Mouse (Mus musculus) c-Kit-positive CD71-negative TER-119-negative erythroid progenitor cells, embryonic 14.5 days (primary cell): Measurements from ENCODE around the gene Cbwd1.

Source experiments
- DNase-seq: peaks from one replicate; pipeline ENCODE4 v3.0.0-alpha.2; 2013; ENCODE audit warnings: low read depth

Cbwd1 gene

DNA sequence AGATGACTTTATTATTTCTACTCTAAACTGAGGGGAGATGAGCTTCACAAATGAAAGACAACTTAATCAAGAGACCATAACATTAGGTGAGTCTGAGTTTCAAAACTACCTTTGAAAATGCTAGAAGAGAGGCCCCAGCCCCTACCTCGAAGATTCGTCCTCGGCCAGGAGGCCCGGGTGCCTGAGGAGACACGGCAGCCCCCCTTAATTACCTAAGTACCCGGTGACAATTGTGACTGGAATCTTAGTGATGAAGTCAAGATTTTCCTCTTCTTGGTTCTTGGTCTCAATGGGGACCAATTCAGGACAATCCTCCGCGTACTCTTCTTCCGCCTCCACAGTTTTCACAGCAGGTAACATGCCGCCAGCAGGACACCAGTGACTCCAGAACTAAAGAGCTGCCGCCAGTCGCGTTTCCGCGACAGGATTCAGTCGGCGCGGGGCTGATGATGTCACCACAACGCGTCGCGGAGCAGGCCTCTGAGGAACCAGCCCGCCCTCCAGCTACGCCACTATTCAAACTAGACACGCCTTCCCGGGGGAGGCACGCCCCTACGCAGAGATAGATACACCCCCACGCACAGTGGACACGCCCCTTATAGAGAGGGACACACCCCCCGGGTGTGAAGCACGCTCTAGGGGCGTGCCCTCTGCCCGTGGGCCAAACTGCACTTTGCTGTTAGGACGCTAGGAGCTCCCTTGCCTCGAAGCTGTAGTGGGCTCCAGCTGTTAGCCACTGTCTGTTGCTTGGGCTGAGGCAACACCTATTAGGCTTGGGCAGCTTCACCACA, at the start of gene Cbwd1:
Cbwd1 (minus strand) TSS at position 439 of the 791 bp plus-strand sequence.
- peak; percentile 98 for DNase-seq

DNA sequence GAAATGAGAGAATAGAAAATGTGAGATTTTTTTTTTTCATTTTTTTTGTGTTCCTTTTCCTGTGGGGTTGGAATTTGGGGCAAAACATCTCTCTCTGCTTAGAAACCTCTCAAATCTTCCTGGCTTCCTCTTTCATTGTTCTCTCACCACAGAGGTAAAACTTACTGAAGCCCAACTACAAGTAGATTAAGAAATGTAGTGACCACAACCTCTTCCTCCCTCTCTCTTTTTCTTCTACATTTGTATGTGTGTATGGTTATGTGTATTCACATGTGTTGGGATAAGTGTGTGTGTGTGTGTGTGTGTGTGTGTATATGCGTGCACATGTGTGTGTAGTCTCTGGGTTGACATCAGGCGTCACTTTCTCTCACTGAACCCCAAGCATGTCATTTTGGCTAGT, 47.1 kb upstream of the Cbwd1 start:
- DNase-seq = no peak

DNA sequence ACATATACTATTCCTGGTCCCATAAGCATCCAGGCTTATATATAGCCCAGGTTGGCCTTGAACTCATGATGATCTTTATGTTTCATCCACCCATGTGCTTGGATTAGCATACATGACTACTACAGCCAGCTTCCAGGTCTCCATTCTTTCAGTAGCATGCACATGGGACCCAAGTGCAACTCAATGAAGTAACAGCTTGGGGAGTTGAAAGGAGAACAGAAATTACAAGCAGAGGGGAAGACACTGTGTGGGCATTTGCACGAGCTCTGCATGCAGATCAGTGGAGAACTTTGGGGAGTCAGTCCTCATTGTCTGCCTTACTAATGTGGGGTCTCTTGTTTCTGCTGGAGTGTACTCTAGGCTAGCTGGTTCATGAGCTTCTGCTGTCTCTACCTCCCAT, 45.3 kb upstream of the Cbwd1 start:
- DNase-seq = no peak

DNA sequence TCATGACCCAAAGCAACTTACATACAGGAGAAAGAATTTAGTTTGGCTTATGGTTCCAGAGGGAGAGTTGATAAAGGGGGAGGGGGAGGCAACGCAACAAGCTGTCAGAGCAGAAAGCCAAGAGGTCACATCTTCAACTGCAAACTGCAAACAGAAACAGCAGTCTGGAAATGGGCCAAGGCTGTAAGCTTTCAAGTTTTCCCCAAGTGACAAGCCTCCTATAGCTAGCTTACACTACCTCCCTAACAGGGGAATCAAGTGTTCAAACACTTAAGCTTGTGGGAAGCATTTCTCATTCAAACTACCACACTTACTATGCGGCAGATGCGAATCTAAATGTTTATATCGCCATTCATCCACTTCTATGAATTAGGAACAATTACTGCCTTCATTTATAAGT, 42.4 kb upstream of the Cbwd1 start:
- no peak for DNase-seq

DNA sequence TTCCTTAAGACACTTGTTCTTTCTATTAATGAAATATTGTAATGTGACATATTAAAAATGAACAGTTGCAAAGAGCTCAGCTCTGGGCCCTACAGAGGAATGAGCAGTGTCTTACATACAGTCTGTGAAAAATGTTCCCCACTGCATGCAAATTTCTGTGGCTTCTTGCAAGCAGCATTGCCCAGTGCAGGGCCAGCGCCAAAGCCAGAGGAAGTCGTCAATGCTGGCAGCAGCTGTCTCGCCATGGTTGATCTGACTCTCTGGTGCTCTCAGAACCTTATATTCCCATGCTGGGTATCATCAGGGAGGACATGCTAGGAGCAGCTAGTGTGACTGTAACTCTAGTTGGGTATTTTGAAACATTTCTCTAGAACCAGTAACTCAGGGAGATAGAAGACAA, 41.4 kb upstream of the Cbwd1 start:
- no peak for DNase-seq

DNA sequence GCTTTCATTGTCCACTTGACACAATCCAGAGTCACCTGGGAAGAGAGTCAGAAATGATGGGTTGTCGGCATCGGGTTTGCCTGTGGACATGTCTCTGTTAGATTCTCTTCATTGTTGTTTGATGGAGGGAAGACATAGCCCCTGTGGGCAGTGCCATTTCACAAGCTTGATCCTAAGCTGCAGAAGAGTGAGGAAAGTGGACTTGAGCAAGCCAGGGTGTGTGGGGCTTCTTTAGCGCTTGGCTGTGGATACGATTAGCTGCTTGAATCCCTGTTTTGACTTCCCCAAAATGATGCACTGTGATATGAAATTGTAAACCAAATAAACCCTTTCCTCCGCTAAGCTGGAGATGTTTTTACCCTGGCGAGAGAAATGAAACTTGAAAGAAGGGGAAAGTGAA, 40.6 kb upstream of the Cbwd1 start:
- no peak for DNase-seq

DNA sequence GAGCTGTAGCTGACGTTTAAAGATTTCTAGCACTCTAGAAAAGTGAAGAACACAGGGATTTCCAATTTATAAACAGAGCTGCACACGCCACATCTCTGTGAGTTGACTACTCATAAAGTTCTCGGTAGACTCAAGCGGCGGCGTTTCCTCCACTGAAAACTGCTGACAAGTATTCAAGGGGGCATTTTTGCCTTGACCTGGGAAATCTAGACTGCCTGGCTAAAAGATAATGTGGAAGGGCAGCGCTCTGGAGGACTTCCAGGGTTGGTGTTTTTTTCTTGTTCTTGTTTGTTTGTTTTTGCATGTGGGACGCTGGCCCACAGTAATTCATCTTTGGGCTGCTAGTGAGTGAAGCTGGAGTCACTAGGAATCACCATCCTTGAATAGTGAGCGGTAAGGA, 38.7 kb upstream of the Cbwd1 start:
- no peak for DNase-seq

DNA sequence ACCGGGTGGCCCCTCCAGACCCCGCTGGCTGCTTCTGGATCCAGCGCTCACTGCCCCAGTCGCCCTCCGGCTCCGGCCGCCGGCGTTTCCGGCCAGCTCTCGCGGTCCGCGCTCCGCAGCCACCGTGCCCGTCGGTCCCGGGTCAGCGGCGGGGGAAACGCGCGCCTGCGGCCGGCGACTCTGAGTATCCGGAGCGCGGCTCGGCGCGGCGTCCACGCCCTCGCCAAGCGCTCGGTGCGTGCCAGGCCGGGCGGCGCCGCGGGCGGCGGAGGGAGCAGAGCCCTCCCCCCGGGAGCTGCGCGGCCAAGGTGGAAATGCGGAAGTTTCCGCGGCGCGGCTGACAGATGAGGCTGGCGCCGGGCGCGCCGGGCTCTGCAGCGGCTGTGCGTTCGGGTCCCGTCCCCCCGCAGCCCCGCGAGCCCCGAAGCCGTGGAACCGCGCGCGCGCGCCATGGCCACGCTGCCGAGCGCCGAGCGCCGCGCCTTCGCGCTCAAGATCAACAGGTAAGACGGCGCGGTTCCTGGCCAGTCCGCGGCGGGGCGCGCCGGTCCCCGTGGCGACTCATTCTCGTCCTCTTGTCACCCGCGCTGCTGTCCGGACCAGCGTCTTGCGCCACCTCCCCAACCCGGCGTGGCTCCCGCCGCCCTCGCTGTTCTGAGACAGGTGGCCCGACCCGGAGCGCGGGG, 37.9 kb upstream of the Cbwd1 start, which contains the start of gene Dock8:
Dock8 (plus strand) TSS at position 334 of the 686 bp plus-strand sequence.
- peak; percentile 52 for DNase-seq

DNA sequence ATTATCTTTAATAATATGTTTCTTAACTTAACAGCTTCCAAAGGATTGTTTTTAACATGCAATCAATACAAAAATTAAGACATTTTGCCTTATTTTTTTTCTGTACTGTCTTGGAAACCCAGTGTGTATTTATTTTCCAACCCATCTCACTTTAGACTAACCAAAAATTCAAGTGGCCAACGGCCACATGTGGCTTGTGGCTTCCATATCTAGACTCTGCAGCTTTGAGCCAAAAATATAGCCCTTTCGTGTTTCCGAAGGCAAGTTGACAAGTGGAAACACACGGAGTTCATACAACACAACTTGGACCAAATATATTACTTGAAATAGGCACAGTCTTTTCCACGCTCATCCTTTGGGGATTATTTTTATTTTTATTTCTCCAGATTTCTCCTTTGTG, 37.2 kb upstream of the Cbwd1 start:
- peak; percentile 43 for DNase-seq

DNA sequence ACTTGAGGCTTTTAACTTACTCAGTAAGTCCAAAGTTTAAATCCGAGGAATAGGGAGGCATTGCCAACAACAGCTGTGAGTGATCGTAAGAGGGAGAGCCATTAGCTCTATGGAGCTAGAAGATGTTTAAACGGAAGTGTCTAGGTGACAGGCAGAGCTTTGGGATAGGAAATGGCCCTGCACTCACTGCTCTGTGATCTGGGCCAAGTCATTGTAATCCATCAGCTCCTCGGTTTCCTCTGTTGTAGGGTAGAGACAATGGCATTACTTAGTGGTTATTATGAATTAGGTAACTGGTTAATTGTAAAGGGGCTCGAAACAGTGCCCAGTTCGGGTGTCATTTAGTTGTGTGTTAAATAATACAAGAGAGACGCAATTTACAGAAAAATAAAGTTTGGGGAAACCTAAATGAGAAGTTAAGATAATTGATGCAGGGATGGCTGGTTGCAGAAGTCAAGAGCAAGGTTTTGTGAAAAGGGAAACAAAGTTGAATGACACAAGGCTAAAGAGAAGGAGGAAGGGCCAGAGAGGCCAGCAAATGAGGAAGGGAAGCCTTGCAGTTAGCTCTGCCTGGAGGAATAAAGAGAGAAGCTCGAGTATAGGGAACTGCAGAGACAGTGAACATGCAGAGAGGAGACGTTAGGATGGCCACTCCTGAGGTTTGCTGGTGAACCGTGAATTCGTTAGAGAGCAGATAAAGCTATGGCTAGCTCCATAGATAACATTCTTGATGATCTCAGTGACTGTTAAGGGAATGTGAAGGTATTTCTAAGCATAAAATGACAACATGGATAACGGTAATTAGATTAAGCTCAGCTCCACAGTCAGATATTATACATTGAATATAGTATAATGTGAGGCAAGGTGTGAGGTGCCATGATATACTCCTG, 35.6 kb upstream of the Cbwd1 start:
- DNase-seq = no peak

DNA sequence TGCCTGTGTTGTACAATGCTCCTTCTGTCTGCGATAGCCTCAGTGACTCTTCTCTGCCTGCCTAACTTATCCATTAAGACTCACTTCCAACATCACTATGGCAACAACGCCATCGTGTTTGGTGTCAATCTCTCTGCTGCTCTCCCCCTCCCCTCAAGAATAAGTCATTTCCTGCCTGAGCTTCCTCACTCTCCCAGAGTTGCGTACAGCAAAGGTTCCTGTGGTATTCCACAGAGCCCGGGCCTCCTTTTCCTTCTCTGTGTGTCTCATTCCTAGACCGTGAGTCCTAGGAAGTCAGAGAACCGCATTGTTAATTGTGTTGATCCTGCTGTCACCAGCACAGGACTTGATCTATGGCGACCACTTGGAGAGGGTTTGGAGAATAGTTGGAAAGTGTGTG, 33.5 kb upstream of the Cbwd1 start:
- DNase-seq = no peak

DNA sequence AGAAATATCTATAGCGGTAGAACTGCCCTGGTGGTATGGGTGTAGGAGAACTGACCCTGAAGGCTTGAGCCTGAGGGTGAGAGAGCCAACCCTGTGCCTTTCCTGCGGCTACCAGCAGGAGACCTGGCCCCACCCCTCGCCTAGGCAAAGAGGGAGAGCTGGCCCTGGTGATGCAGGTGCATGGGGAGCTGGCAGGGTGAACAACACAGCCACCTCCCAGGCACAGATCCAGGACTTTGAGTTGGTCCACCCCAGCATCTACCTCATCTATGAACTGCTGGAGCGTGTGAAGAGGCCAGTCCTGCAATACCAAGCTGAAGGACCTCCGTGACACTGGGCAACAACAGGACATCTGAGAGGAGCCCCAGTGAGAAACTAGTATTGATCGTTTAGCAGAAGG, 32.1 kb upstream of the Cbwd1 start:
- DNase-seq = no peak

DNA sequence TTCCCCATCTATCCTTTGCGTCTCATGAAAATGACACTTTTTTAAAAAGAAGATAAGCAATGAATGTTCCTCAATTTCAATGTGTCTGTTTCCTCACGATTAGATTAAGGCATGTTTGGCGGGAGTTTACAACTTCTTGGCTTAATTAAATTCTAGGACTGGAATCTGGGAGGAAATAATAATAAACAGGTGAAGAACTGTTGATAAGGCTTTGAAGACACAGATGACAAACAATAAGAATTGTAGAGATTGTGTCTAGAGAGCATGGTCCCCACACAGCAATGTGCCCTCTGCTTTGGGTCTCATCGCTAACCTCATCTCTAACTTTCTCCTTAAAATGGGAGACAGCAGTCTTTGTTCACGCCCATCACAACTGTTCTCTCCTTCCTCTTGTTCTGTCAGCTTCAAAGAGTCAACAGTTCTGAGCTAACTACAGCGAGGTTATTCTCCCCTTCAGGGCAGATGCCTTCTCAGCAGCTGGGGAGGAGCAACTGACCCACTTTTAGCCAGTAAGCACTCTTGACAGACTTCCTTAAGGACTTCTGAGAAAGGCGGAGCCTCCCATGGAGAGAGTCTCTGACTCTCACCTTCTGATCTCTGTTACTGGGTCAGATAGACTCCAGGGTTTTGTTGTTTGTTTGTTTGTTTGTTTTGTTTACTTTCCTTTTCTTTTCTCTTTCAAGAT, 28.9 kb upstream of the Cbwd1 start:
- DNase-seq = no peak

DNA sequence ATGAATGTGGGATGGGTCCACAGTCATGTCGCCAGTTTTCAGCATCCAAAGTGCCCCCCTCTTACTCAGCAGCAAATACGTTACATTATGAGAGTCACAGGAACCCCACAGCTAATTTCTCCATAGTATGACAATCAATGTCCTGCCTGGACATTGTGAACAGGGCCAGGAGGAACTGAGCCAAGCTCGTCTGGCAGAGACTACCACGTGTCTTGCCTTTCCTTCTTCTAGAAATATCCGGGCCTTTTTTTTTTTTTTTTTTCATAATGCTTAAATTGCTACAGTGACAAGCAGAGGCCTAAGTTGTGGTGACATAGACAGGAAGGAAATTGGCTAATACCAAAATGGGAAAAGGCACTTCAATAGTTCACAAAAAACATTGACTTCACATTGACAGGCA, 27.4 kb upstream of the Cbwd1 start:
- DNase-seq = no peak

DNA sequence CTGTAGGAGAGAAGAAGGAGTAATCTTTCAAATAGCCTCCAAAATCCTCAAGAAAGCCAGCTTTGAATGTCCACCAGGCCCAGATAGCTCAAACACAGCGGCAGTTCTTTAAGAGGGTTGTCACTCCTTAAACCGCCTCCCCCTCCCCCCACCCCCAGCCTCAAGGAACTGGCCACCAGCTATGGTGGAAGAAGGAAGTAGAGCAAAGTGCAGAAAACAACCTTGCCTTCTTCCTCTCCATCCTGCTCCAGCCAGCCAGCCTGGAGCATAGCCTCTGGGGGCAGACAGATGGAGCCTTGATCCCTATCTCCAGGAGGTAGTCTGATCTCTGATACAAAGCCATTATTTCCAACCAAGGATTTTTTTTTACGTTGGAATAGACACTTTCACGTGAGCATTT, 25.9 kb upstream of the Cbwd1 start:
- no peak for DNase-seq

DNA sequence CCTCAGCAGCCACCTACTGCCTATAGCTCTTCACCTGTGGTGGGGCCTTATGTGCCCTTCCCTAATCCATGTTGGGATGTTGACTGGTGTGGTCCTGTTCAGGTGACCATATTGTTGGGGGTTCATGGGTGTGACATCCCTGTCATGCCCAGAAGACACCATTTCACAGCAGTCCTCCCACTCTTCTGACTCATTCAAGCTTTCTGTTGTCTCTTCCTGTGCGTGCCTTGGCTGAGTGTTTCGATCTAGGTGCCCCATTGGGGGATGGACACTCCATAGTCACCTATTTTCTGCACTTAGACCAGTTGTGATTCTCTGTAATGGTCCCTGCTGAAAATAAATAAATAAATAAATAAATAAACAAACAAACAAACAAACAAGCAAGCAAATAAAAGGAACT, 23.6 kb upstream of the Cbwd1 start:
- DNase-seq = no peak

DNA sequence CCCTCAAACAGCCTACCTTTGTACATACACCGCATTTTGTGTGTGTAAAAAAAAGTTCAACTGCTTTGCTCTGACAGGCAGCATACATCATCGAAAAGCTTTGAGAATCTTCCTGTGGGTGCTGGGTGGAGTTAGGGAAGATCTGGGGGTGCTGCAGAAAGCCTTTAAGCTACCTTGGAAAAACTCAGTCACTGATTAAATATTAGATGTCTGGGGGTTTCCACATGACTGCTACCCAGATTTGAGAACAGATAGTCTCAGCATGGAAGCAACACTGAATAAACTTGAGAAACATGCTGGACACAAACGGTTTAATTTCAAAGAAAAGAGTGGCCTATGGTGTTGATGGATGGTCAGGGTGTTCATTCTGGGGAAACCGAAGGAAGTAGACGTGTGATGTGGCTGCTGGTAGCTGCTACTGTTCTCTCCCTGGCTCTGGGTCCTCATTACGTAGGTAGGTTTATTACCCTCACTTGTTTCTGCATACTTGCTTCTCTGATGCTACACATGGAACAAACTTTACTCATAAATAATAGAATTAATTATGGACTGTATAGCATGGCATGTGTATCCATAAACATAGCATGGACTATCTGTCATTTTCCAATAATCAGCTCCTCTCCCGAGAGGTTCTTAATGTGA, 22.6 kb upstream of the Cbwd1 start:
- DNase-seq = no peak

DNA sequence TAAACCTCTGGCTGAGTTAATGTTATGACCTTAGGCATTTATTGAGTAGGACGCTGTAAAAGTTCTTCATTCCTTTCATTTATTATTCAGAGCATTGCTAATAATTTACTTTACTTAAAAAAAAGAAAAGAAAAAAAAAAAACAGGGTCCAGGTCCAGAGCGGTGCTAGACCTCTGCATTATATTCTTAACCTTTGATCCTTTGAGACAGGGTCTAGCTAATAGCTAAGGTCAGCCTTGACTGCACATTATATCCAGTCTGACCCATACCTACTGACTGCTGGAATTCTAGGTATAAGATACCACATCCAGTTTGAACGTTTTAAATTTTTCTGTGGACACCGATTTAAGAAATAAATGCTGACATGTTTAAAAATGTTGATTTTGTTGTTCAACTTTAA, 21.6 kb upstream of the Cbwd1 start:
- no peak for DNase-seq

DNA sequence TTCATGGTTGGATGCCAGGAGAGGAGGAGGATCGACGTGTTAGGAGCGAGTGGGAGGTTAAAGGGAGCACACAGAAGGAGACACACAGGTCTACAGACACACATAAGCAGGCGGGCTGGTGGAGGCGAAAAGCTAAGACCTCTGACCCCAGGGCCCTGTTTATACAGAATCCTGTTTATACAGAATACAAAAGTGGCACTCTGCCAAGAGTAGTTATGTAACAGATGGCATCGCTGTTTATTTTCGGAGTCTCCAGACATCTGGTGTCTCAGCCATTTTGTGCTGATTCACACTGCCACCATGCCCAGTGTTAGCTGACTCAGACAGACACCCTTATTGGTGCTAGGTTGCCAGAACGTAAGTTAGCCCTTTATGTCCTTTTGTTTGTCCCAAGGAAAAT, 19.9 kb upstream of the Cbwd1 start:
- DNase-seq = no peak

DNA sequence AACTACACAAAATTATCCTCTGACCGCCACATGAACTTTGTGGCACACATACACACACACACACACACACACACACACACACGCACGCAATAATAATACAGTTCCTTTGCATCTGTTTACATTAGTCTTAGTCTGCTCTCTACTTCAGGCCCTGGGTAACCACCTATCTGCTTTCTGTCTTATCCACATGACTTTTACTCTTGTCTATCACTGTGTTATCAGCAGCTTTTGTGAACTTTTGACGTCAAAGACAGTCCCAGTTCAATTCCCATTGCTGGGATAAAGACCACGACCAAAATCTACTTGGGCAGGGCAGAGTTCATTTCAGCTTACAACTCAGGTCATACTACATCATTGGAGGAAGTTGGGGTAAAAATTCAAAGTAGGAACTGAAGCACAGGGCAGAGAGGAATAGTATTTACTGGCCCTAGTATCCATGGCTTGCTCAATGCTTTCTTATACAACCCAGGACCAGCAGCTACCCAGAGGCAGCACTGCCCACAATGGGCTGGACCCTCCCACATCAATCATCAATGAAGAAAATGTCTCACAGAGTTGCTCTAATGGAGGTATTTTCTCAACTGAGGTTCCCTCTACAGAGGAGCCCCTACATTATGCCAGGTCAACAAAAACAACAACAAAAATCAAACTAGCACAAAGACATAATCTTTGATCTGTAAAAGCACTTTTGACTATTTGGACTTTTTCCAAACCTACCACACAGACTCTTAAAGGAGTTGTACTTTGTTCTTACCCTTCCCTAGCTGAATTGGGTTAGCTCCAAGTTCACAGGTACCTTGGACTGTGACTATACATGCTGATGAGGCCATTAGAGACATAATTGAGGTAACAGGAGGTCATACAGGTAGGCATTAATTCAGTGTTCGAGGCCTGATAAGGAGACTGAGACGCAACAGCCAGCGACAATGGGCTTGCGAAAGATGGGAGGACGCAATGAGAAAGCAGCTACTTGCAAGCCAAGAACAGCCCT, 17.7 kb upstream of the Cbwd1 start:
- DNase-seq = no peak
